Mouse (Mus musculus) layer of hippocampus, postnatal 10 days (tissue): ENCODE data around the gene Dgkz. TPM values are rescaled to one million over a fixed set of nuclear protein-coding genes. Genes with fewer than 3 reads are reported as not detected.

Experiments used
- DNase-seq, 2 experiments: peaks; one replicate each; pipeline ENCODE4 v3.0.0; 2021; ENCODE audit warnings: low spot score in 2 of 2
- total RNA-seq, 2 experiments: library from RNA; stranded (reverse); gene quantifications; 2 replicates each; pipeline ENCODE4 v1.2.3; 2021

The Dgkz gene
- total RNA-seq, 2 experiments from 2014 or later, result 313 to 336 TPM

DNA sequence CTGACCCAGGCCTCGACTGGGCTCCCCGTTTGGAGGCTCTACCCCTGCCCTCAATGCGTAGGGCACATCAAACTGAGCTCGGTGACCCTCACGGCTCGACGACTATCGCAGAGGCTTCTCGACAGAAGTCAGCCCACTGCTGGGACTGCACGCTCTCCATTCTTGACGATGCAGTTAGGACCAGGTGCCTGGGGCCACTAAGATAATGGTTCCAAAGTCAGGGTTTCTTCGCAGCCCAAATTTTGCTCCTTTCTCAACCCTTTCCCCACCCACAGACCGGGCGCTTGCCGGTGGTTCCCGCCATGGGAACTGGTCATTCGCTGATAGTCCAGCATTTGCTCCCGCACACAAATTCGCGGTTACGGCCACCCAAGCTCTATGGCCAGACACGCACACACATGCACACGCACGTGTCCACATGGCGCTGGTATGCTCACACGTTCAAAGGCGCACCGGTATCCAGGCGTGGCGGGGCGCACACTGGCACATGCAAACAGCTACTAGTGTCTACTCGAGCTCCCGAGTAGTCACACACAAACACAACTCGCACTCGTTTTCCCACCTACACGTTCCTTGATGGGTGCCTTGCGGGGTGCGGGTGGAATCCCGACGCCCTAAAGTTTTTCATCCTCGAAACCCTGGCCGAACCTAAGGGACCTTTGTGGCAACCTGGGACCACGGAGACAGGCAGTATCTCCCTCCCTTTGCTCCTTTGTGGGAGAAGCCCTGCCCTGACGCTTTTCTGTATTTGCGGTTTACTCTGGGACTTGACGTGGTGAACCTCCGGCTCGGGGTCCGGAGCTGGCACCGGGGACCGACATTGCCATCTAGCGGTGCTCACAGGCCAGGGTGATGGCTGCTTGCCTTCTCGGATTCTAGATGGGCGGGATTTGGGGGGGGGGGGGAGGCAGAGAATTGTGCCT, 52.0 kb downstream of the Dgkz start:
- DNase-seq, result peak; percentile 77 to 86

DNA sequence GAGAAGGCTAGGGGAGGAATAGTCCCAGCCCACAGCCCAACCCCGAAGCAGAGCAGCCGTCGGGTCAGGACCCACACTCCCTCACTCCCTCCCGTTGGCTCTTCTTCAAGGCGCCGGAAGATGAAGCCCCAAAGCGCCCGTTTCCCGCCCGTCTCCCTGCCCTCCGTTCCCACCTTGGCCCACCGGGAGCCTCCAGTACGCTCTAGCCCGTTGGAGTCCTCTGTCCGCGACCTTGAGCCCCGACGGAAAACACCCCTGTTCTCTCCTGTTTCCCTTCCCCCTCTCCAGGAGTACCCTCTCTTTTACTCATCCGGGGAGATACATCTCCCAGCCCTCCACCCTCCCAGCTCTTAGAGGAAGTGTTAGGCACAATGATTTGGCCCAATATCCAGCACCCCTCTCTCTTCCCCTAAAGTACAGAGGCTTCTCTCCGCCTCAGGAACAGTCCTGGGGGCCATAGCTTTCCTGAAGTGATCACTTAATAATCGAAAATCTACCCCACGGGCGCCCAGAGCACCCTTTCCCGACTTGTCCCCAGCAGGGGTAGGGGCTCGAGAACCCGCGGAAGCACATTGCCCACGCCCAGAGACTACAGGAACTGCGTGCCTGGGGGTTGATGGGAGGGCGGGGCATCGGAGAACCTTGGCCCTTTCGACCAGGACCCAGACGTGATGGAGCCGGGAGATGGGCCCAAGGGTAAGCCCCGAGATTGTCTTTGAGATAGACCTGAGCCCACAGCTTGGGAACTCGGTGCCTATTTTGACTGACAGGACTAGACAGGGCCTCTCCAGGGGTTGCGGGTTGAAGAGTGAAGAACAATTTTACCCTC, 52.9 kb downstream of the Dgkz start:
- DNase-seq, result peak; percentile 22 to 44

DNA sequence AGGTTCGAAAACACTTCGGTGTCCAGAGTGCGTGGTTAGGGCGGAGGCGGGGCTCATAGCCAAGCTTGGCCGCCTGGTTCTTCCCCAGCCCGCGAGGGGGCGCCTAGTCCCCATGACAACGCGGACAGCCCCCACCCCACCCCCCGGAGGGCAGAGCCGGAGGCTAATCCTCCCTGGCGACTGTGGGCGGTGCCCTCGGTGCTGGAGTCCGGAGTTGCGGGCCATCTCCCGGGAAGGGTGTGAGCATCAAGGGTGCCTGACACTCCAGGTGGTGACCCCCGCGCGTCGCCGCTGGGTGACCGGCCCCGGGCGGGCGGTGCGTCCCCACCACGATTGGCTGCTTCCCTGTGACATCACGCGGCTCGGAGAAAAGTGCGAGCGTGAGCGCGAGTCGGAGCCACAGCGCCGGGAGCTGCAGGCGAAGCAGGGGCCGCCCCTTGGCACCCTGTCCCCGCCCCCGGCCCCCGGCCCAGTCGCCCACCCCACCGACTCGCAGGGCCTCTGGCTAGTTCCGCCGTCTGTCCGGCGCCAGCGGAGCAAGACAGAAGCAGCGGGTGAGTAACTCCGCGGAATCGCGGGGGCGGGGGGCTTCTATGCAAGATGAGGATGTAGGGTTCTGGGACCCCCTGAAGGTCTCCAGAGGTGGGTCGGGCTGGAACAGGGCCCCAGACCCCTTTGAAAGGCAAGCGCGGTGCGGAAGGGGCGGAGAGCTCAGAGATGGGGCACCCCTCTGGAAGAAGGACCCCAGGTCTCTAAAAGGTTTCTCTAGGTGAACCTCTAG, 53.7 kb downstream of the Dgkz start:
- peak; percentile 79 to 85 for DNase-seq

DNA sequence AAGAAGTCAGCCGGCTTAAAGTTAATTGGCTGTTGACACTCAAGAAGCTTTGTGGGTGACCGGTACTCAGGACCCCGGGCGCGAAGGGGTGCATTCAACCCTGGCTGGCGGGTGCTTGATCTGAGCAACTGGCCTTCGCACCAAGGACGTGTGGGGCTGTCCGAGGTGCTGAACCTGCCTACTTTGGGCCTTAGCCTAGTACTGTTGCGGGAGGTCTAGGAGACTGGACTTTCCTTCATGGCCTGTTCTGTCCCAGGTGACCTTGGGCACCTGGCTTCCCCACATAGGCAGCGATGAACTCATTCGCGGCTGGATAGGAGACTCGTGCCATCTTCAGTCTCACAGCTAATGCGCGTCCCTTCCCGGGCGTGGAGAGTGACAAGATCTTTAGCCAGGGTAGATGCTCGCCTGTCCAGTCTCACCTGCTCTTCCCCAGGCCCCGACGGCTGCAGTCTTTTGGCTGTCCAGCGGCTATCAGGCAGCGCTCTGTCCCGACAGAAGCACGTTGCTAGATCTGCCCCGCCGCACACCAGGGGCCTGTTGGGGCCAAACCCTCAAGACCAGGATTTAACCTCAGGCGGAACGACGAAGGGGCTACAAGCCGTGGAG, 54.4 kb downstream of the Dgkz start:
- DNase-seq, result peak; percentile 57 to 61

DNA sequence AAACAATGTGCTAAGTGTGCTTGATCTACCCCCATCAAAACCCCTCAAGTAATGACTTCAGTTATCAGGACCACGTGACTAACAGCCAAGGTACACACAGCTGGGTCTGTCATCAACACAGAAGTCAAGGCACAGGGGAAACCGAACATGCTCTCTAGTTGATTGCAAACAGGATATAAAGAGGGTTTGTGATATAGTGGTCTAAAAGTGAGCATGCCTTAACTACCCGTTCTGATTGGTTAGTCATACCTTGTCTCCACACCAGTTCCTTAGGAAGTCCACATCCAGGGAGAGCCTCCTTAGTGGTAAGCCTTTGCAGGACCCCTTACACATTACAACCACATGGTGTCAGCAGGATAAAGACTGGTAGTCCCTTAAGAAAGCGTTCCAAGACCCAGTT, 55.5 kb downstream of the Dgkz start:
- DNase-seq, result no peak

DNA sequence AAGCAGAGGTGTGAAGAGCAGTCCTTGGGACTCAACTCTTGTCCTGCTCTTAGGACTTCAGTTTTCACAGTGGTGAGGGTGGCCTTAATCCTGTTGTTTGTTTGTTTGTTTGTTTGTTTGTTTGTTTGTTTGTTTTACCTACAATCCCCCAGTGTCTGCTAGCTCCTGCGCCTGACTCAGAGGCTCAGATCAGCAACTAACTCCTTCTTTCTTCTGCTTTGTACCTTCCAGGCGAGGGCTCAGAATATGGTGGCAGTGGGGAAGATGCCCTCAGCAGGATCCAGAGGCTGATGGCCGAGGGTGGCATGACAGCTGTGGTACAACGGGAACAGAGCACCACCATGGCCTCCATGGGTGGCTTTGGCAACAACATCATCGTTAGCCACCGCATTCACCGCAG, 58.6 kb downstream of the Dgkz start:
- DNase-seq, result no peak

DNA sequence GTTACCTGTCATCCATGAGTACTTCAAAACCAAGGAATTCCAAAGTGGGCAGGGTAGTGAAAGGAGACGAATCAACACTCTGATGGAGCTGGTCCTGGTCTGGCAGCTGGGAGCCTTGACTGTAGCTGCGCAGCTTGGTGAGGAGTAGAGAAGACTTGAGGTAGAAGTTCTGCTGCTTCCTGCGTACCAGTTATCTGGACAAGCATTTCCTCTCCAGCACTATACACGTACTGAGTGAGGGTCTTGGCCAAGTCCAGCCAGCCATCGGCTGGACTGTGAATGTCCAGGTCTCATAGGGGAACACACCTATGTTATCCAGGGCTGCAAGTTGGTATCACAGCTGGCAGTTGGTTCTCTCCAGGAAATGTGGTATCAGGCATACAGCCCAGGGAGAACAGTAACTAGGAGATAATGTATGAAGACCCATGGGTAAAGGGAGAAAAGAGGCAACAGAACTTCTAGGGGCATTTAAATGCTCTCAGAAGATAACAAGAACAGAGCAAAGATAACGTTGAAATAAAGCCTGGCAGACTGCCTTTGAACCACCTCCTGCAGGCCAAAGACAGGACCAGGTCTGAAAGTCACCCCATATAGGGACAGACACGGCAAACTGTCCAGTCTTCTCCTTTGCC, 59.2 kb downstream of the Dgkz start:
- DNase-seq, result no peak

DNA sequence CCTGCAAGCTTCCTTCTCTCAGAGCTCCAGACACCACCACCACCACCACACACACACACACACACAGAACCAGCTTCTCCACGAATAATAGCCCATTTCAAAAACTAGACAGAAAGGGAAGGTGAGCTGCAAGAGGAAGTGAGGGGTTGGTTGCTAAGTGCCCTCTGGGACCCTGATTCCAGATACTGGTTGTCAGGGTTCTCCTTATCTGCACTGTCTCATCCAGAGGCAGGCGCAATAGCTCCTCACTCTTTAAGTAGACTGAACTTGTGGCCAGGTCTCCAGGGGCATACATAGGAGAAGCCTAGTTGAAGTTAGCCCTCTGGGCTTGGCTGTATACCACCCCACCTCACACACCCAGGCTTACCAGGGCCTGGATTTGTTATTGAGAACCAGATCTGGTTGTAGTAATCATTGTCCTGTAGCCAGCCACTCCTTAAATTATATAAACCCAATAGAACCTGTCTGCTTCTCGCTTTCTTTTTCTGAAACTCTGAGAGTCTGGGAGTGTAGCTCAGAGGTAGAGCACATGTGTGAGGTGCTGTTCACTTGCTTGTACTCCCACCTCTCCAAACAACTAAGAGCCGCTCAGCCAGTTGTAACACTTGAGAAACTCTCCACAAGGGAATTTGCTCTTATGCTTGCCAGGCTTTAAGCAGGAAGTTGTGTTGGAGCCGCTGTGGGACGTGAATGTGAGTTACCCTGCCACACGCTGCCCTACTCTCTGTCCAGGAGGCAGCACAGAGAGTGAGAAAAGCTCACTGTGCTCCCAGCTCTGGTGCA, 62.1 kb downstream of the Dgkz start:
- DNase-seq, result no peak

DNA sequence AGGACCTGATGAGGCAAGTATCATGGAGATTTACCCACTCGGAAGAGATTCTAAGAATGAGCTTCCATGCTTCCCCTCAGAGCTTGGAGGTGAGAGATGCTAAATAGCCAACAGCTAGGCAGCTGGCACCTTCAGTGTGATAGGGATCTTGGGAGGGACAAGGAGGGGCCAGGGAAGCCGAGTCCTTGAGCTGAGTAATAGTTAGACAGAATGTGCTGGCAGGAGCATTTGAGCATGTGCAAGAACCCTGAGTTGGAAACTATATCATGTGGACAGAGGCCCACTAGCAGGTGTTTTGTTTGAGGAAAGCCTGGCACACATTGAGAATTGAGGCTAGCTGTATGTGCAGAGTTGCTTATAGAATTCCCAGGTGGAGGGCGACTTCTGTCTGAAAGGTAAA, 63.0 kb downstream of the Dgkz start:
- no peak for DNase-seq

DNA sequence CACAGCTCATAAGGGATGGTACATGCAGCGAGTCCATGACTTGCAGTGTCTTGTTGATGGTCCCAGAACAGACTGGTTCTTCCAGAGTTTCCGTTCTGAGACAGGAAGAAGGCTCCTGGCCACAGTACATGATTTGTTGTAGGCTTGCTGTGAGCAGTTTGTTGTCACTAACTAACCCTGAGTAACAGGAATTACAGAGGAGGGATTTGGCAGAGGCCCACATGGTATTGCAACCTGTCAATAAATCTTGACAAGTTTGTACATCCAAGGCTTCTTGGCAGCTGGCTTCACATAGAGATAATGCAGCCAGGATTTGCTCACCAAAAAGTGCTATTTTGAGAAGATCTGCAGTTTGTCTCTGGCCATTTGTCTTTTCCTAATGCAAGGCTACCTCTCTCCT, 69.5 kb downstream of the Dgkz start:
- no peak for DNase-seq

DNA sequence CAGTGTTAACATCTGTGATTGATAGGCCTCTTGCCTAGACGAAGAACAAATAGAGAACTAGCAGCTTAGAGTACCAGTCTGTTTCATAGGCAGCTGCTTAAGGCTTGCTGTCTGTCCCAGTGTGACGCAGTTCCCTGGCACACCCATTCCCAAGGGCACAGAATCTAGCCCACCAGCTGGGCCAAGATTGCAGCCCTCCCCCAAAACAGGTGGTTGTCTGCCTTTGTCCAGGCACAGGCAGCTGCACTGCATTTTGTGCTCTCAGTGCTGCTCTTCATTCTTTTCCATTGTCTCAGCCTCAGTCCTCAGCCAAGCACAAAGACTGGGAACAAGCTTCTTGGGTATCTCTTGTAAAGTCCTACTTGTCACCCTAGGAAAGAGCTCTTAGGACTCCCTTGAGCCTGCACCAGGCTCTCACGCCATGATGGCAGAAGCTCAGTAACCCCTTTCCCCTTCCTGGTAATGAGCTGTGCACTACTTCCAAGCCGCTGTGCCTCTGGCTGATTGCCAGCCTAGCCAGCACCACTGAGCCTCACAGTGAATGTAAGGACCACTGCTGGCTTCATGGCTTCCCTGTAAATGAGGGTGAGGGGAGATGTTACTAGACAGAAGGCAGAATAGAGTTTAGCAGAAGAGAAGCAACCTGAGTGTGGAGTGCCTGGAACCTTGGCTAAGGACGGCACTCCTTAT, 70.9 kb downstream of the Dgkz start:
- DNase-seq, result peak; percentile 39 to 42

DNA sequence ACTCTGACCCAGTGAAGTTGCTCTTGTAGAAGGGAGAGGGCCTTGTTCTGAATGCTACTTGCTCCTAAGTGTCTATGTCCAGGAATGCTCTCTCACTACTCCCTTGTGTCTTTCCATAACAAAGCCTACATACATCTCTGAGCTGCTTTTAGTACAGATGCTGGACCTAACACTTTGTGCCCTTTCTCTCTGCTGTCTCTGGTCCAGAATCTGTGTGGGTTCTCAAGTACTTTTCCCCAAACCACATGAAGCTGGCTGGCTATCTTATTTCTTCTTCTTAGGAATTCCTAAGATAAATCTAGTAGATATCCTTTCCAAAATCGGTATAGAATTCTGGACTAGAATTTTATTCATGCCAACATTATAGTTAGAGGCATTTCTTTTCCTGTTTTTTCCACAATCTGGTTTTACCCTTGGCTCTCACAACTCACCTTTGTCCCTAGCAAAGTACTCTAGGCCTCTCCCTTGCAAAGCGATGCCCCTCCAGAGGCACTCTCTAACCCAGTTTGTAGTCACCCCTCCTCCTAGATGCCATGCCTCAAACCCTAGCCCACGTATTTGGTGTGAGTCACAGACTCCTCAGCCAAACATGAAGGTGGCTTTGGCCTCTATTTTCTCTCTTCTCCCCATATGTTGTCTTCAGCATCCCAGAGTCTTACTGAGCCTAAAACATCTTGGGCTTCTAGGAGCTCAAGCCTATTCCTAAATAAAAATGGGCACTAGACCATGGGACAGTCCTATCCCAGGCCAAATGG, 72.3 kb downstream of the Dgkz start:
- no peak for DNase-seq

DNA sequence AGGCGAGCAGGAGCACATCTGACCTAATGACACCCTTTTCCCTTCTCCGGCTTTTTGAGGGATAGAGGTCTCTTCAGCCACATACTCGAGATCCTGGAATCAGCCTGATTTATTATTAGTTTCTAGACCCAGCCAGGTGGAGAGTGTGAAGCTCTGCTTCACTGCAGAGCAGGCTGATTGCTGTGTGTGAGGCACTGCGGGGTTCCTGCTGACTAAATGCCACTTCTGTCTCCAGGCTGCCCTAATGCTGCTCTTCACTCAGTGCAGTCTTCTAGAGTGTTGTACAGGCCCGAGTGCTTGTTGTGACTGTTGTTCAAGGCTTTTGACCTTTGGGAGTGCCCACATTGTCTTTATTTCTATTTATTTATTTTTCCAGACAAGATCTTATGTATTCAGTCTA, 73.3 kb downstream of the Dgkz start:
- no peak for DNase-seq

DNA sequence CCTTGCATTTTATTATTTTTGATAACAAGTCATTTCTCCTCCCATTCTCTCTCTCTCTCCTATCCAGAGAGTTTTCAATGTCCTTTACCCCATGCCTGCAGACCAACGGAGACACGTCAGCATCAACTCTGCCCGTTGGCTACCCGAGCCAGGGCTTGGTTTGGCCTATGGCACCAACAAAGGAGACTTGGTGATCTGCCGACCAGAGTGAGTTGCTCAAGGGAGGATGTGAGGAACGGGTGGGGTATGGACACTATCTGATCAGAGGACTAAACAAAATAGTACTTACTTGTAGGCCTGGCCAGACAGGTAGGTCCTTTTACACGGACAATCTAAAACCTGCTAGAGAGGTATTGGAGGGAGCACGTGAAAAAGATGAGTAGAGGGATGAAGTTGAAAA, 75.2 kb downstream of the Dgkz start:
- DNase-seq, result no peak

DNA sequence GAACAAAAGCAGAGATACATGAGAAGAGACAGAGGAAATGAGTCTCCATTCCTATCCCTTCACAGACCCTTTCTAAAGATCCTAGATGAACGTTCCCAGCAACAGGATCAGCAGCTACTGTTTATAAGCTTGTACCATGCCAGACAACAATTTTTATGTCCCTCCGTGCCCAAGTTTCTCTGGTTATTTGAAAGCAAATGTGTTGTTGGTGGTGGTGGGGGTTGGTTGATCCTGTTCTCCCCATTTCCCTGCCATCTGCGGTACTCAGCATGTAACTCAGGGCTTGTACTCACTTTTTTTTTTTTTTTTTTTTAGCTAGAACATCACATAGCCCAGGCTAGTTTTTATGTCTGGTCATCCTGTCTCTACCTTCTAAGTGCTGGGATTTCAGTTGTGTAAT, 76.5 kb downstream of the Dgkz start:
- no peak for DNase-seq

DNA sequence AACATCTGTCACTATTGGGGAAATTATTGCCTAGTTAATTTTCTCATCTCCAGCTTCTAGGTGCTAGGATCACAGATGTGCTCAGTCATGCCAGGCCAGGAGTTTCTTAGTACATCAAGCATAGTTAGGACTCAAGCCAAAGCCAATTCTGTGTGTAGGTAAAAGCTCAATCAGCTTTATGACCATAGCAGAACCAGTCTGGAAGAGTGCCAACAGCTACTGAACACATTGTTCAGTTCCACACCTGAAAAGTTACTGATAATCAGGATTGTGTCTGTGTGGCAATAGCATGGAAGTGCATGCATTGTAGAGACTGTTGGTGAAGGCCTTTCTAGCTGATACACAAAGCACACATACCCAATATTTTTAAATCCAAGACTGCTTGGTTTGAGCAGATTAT, 77.7 kb downstream of the Dgkz start:
- no peak for DNase-seq

DNA sequence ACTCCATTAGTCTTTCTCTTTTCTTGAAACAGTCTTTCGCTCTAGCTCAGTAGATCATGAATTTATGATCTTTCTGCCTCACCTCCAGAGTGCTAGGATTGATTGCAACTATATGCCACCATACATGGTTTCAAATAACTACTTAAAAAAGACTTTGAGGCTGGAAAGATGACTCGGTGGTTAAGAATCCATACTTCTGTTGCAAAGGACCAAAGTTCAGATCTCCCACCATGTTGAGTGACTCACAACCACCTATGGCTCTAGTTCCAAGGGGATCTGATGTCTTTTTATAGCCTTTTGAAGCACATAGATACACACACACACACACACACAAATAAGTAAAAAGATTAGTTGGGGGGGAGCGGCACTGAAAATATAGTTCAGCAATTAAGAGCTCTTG, 80.3 kb downstream of the Dgkz start:
- no peak for DNase-seq

DNA sequence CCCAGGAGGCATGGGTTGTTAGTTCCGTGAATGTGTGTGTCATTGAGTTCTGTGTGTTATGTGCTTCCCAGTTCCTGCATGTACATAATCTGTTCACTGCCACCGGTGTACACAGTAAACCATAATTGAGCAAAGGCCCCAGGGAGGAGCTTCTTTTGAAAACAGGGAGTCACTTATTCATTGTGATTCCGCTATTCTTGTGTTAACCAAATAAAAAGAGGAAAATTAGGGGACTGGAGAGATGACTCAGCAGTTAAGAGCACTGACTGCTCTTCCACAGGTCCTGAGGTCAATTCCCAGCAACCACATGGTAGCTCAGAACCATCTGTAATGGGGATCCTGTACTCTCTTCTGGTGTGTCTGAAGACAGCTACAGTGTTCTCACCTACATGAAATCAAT, 80.9 kb downstream of the Dgkz start:
- no peak for DNase-seq

DNA sequence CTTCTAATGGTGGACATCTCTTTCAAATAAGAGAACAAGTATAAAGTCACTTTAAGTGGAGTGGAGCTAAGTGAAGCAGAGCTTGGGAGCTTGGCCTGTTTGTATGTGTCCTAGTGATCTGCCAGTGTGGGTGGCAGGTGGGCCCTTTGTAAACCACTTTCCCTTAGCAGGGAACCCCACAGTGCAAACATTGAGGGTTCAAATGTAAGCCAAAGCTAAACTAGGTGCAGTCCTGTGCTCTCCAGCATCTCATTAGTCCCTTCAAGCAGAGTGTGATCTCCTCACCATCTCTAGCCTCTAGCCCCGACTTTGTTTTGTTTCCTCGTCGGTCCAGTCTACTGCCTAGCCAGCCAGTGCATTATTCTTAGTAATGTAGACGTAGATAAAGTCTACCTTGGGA, 91.0 kb downstream of the Dgkz start:
- no peak for DNase-seq
